Mouse (Mus musculus) liver, embryonic 14.5 days (tissue): ENCODE measurements around the gene Dok7. TPM values are rescaled to one million over a fixed set of nuclear protein-coding genes. Genes with fewer than 3 reads are reported as not detected.

ENCODE experiments used
- ATAC-seq: fragments of 200-750 bp; cut with Nextera tagmentation; 2 replicates; pipeline ENCODE4 v1.8.0; 2017; ENCODE audit warnings: moderate number of reproducible peaks, mild to moderate bottlenecking, moderate library complexity; ENCODE audit not compliant: insufficient read depth
- DNase-seq, 3 experiments: peaks; one replicate each; pipeline ENCODE4 v3.0.0-alpha.2; 2012 to 2013; ENCODE audit warnings: low read depth in 3 of 3, low spot score in 3 of 3
- H3K27ac ChIP-seq: fragments of 300-500 bp; sonication (generic); 2 replicates; pipeline ENCODE4 v1.5.1; 2014; ENCODE audit warnings: moderate library complexity, mild to moderate bottlenecking, control low read depth, inconsistent platforms
- H3K27me3 ChIP-seq: fragments of 300-500 bp; sonication (generic); 2 replicates; pipeline ENCODE4 v1.6.1; 2014; ENCODE audit warnings: mild to moderate bottlenecking, low read length, moderate library complexity; ENCODE audit not compliant: control insufficient read depth, insufficient read depth
- H3K36me3 ChIP-seq: fragments of 300-500 bp; sonication (generic); replicated peaks from 2 replicates; pipeline ENCODE4 v1.6.1; 2014; ENCODE audit warnings: low read depth; ENCODE audit not compliant: control insufficient read depth, insufficient read depth
- H3K4me1 ChIP-seq, 2 experiments: fragments of 200-500 bp in 1 of 2; fragments of 300-500 bp in 1 of 2; sonication (generic) in 1 of 2; replicated peaks; 2 replicates each; pipeline ENCODE4 v1.6.1; 2012 to 2014; ENCODE audit warnings: antibody characterized with exemption in 1 of 2, inconsistent platforms in 1 of 2, low read length in 1 of 2; ENCODE audit not compliant: control insufficient read depth in 2 of 2, insufficient read depth in 2 of 2
- H3K4me2 ChIP-seq: fragments of 300-500 bp; sonication (generic); 2 replicates; pipeline ENCODE4 v1.6.1; 2014; ENCODE audit warnings: low read depth, mild to moderate bottlenecking, control low read depth, moderate library complexity
- H3K4me3 ChIP-seq, 2 experiments: fragments of 200-500 bp in 1 of 2; fragments of 300-500 bp in 1 of 2; sonication (generic) in 1 of 2; 2 replicates each; pipeline ENCODE4 v1.5.1; 2012 to 2014; ENCODE audit warnings: low read depth in 2 of 2, low read length in 2 of 2, mild to moderate bottlenecking in 2 of 2, control low read depth in 1 of 2, inconsistent platforms in 1 of 2, moderate library complexity in 1 of 2; ENCODE audit not compliant: insufficient read depth in 1 of 2
- H3K9ac ChIP-seq: fragments of 300-500 bp; sonication (generic); replicated peaks from 2 replicates; pipeline ENCODE4 v1.6.1; 2014; ENCODE audit warnings: mild to moderate bottlenecking, control low read depth, moderate library complexity
- H3K9me3 ChIP-seq: fragments of 300-500 bp; sonication (generic); 2 replicates; pipeline ENCODE4 v1.6.1; 2016; ENCODE audit warnings: low read length, mixed read lengths; ENCODE audit not compliant: control insufficient read depth
- CTCF ChIP-seq: IDR thresholded peaks from 2 replicates; pipeline ENCODE4 v1.5.1; 2016; ENCODE audit warnings: antibody characterized with exemption, low read depth, control low read depth
- EP300 ChIP-seq: IDR thresholded peaks from 2 replicates; pipeline ENCODE4 v1.6.1; 2016; ENCODE audit warnings: antibody characterized with exemption, low read depth
- WGBS: fragments of 180-500 bp; shearing (Covaris S2); extraction: QIAGEN DNeasy Blood & Tissue Kit; methylation state at CpG from one replicate; pipeline ENCODE4 v1.1.7; 2014; ENCODE audit not compliant: insufficient replicate concordance; 5-methylcytosine and 5-hydroxymethylcytosine counted together
- polyA plus RNA-seq, 2 experiments: library from polyadenylated mRNA; depleted of rRNA in 1 of 2; stranded (reverse) in 1 of 2; unstranded in 1 of 2; fragments of >200 nt; fragmentation: Nextera tagmentation in 1 of 2; extraction: Ambion mirVana in 1 of 2; gene quantifications; 2 replicates each; pipeline versions ENCODE4 v1.2.1 to v1.2.3; 2012 to 2014

Dok7 gene
- polyA plus RNA-seq, 2 experiments, result 0.02 to 0.04 TPM

DNA sequence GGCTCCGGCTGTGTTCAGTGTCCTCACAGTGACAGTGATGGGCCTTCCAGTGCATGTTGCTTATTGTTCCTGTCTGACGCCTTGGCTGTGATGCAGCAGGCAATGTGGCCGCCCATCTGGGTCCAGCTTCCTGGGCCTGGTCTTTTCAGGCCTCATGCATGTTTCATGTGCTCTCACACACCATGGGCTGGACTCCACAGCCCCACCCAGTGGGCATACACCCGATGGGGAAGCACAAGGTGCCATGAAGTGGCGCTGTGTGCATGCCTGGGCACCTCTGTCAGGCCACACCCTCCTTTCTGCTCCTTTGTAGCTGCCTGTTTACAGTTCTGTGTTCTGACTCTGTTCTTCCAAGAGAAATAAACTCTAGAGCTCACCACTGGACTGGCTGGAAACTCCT, 23.5 kb upstream of the Dok7 start:
- ATAC-seq, result no peak

DNA sequence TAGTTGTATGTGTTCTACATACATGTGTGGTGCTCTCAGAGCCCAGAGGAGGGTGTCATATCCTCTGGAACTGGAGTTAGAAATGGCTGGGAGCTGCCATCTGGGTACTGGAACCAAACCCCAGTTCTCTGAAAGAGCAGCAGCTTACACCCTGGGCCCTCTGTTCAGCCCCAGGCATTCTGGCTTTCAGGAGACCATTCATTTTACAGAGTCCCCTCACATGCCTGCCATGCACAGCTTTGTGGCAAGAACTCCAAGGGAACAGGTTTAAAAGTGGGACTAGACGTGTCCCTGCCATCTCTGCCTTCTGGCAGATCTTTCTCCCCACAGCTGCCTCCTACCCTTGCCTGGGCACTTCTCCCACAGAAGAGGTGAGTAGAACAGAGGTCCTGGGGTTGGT, 22.9 kb upstream of the Dok7 start:
- no peak for DNase-seq
- Histone ChIP-seq H3K27me3 (no peaks in the 10 kb centered on the region), H3K9ac (no peak overlapping the region), H3K4me1 (peaks cover 12 to 27% of the 10 kb centered on the region in 2 experiments), H3K4me3 (no peak overlapping the region), H3K4me2 (no peak overlapping the region), H3K9me3 (no peaks in the 10 kb centered on the region), H3K27ac (no peak overlapping the region), H3K36me3 (peaks cover 23% of the 10 kb centered on the region)
- ATAC-seq, result no peak
- 70% methylated on average over 1 of the region's 1 CpGs for WGBS
- TF ChIP-seq EP300, result no peak
- no peak for TF ChIP-seq CTCF

More for the DNA sequence above, 23.5 kb upstream of the Dok7 start:
- Histone ChIP-seq H3K9me3 (no peaks in the 10 kb centered on the region), H3K27ac (no peak overlapping the region), H3K4me1 (peaks cover 12 to 27% of the 10 kb centered on the region in 2 experiments), H3K9ac (no peak overlapping the region), H3K4me3 (no peak overlapping the region), H3K27me3 (no peaks in the 10 kb centered on the region), H3K36me3 (peaks cover 27% of the 10 kb centered on the region), H3K4me2 (no peak overlapping the region)
- peak in 1 of 3 experiments; percentile 10 for DNase-seq
- 60% methylated on average over 5 of the region's 5 CpGs for WGBS
- TF ChIP-seq EP300 (no peak), CTCF (peak; percentile 78)

DNA sequence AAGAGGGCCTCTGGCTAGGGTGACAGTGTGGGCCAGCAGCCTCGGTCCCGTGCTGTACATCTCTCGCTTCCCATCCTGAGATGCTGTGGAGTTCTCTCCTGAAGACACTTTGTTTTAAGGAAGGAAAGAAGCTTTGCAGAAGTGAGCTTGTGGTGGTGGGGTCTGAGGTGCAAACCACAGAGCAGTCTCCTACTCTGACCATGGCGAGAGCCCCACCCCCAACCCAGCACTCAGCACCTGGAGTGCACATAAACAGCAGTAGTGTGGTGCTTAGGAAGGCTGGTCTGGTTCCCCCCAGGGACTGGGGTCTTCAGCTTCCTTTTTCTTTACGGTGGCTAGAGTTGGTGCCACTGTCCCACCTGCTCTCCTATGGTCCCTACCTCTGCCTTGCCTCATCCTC, 21.4 kb upstream of the Dok7 start:
- Histone ChIP-seq H3K27ac (peak overlapping the region; percentile 30), H3K27me3 (no peaks in the 10 kb centered on the region), H3K36me3 (peaks cover 13% of the 10 kb centered on the region), H3K4me2 (no peak overlapping the region), H3K4me1 (peaks cover 12 to 27% of the 10 kb centered on the region in 2 experiments), H3K9me3 (no peaks in the 10 kb centered on the region), H3K9ac (no peak overlapping the region), H3K4me3 (no peak overlapping the region)
- TF ChIP-seq EP300, result no peak
- TF ChIP-seq CTCF, result no peak
- ATAC-seq, result no peak
- 31% methylated on average over 5 of the region's 5 CpGs for WGBS
- no peak for DNase-seq

DNA sequence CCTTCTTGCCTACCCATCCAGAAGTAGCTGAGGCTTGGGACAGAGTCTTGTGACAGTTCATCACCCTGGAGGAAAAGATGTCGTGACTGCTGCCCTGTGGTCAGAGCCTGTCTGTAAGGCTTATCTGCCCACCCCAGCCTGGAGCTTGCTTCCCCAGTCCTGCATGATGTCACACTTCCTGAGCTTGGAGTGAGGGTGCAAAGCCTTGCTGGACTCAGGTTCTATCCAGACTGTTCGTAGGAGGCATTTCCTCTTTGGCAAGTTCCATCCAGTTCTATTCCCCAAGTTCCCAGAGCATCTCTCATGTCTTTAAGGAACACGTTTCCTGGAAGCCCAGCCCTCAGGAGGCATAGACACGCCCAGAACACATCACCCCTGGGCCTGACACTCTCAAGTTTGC, 20.8 kb upstream of the Dok7 start:
- 6% methylated on average over 4 of the region's 4 CpGs for WGBS
- Histone ChIP-seq H3K9ac (no peak overlapping the region), H3K27ac (no peak overlapping the region), H3K4me3 (no peak overlapping the region), H3K27me3 (no peaks in the 10 kb centered on the region), H3K9me3 (no peaks in the 10 kb centered on the region), H3K36me3 (peaks cover 11% of the 10 kb centered on the region), H3K4me1 (peaks cover 12 to 27% of the 10 kb centered on the region in 2 experiments), H3K4me2 (no peak overlapping the region)
- TF ChIP-seq EP300 (peak; percentile 59), CTCF (no peak)
- DNase-seq (peak; percentile 40 to 56 (median 45)), ATAC-seq (peak; percentile 73)

DNA sequence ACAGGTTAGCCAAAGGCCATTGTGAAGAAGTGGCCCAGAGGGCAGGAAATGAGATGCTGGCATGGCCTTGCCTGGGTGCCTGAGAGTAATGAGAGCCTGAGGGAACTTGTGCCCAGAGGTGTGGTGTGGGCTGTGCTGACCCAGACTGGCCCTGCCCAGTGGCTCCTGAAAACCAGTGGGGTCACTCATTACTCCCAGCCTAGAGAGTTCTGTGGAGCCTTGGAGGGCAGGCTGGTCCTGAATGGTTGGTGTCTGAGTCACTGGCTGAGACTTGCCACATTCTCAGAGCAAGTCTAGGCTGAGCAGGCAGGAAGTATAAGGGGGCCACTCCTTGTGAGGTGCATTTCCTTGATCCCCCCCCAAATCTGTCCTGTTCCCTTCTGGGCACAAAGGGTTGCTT, 19.1 kb upstream of the Dok7 start:
- no peaks in the 10 kb centered on the region for H3K9me3 ChIP-seq
- peaks cover 12 to 27% of the 10 kb centered on the region in 2 experiments for H3K4me1 ChIP-seq
- TF ChIP-seq EP300, result no peak
- TF ChIP-seq CTCF, result no peak
- no peaks in the 10 kb centered on the region for H3K27me3 ChIP-seq
- no peak overlapping the region for H3K27ac ChIP-seq
- ATAC-seq (no peak), DNase-seq (no peak)
- H3K4me3 ChIP-seq, result no peak overlapping the region
- H3K4me2 ChIP-seq, result no peak overlapping the region
- H3K36me3 ChIP-seq, result peaks cover 9% of the 10 kb centered on the region
- no peak overlapping the region for H3K9ac ChIP-seq
